Mouse (Mus musculus) lung, embryonic 14.5 days (tissue): ENCODE measurements around the gene Ino80e. TPM values are rescaled to one million over a fixed set of nuclear protein-coding genes. Genes with fewer than 3 reads are reported as not detected.
"Not testable (repeated sequence)": the region's sequence is repeated elsewhere in the genome, so short reads cannot be mapped to it uniquely, and the experiment has no call there.

Experiments
- ATAC-seq: fragments of 200-750 bp; cut with Nextera tagmentation; 2 replicates; pipeline ENCODE4 v1.8.0; 2017; ENCODE audit warnings: mild to moderate bottlenecking, moderate TSS enrichment, moderate library complexity; ENCODE audit not compliant: insufficient read depth
- DNase-seq: peaks from one replicate; pipeline ENCODE4 v3.0.0-alpha.2; 2015
- H3K27ac ChIP-seq: fragments of 300-500 bp; sonication (generic); 2 replicates; pipeline ENCODE4 v1.5.1; 2014; ENCODE audit warnings: low read depth, mild to moderate bottlenecking, moderate library complexity
- H3K27me3 ChIP-seq: fragments of 300-500 bp; sonication (generic); 2 replicates; pipeline ENCODE4 v1.6.1; 2014; ENCODE audit warnings: low read length, control low read depth; ENCODE audit not compliant: insufficient read depth
- H3K36me3 ChIP-seq: fragments of 300-500 bp; sonication (generic); 2 replicates; pipeline ENCODE4 v1.6.1; 2014; ENCODE audit warnings: control low read depth; ENCODE audit not compliant: insufficient read depth
- H3K4me1 ChIP-seq: fragments of 300-500 bp; sonication (generic); 2 replicates; pipeline ENCODE4 v1.6.1; 2014; ENCODE audit warnings: antibody characterized with exemption, control low read depth; ENCODE audit not compliant: insufficient read depth
- H3K4me2 ChIP-seq: fragments of 300-500 bp; sonication (generic); 2 replicates; pipeline ENCODE4 v1.6.1; 2014; ENCODE audit warnings: mild to moderate bottlenecking
- H3K4me3 ChIP-seq: fragments of 300-500 bp; sonication (generic); 2 replicates; pipeline ENCODE4 v1.5.1; 2014; ENCODE audit warnings: low read depth, low read length
- H3K9ac ChIP-seq: fragments of 300-500 bp; sonication (generic); 2 replicates; pipeline ENCODE4 v1.6.1; 2014
- H3K9me3 ChIP-seq: fragments of 300-500 bp; sonication (generic); 2 replicates; pipeline ENCODE4 v1.6.1; 2016; ENCODE audit warnings: low read depth, low read length, control low read depth
- CTCF ChIP-seq: IDR thresholded peaks from 2 replicates; pipeline ENCODE4 v1.5.1; 2016; ENCODE audit warnings: antibody characterized with exemption, low read depth
- WGBS: fragments of 180-500 bp; shearing (Covaris S2); extraction: QIAGEN DNeasy Blood & Tissue Kit; methylation state at CpG from one replicate; pipeline ENCODE4 v1.1.7; 2014; 5-methylcytosine and 5-hydroxymethylcytosine counted together
- polyA plus RNA-seq: library from polyadenylated mRNA; unstranded; fragments of >200 nt; fragmentation: Nextera tagmentation; extraction: Ambion mirVana; gene quantifications from 2 replicates; pipeline ENCODE4 v1.2.1, GENCODE M21; 2014

Gene Ino80e
- polyA plus RNA-seq, result 92.9 and 99.7 TPM in 2 replicates

GRCm38 (mm10) chr7:126862147-126862784, at the start of gene Ino80e:
TSS of gene Ino80e (minus strand) at chr7:126862377.
- DNase-seq, result peak; percentile 99
- Histone ChIP-seq H3K27me3 (no peaks in the 10 kb centered on the region), H3K36me3 (peaks cover 66% of the 10 kb centered on the region), H3K4me2 (peak within 1 kb of the TSS; percentile 77), H3K27ac (peak within 1 kb of the TSS; percentile 84), H3K9me3 (no peaks in the 10 kb centered on the region), H3K4me3 (peak within 1 kb of the TSS; percentile 73), H3K4me1 (peaks cover 7% of the 10 kb centered on the region), H3K9ac (peak within 1 kb of the TSS; percentile 80)
- TF ChIP-seq CTCF, result 0 out of 2 replicates have a peak, but pooled peaks have one; percentile 8
- WGBS, result under 1% methylated on average over 41 of the region's 41 CpGs
- ATAC-seq, result peak; percentile 66

GRCm38 (mm10) chr7:126905590-126905989, 43.4 kb upstream of the Ino80e start:
- DNase-seq (no peak), ATAC-seq (no peak)
- no peak overlapping the region for H3K4me2 ChIP-seq
- no peak overlapping the region for H3K27ac ChIP-seq
- H3K9me3 ChIP-seq, result no peaks in the 10 kb centered on the region
- no peaks in the 10 kb centered on the region for H3K36me3 ChIP-seq
- no peak for TF ChIP-seq CTCF
- H3K9ac ChIP-seq, result no peak overlapping the region
- no peaks in the 10 kb centered on the region for H3K4me1 ChIP-seq
- no peak overlapping the region for H3K4me3 ChIP-seq
- no peaks in the 10 kb centered on the region for H3K27me3 ChIP-seq
- WGBS, result 58% methylated on average over 3 of the region's 3 CpGs

- not testable (repeated sequence) for ATAC-seq, H3K27ac ChIP-seq, H3K4me1 ChIP-seq, H3K4me3 ChIP-seq, H3K4me2 ChIP-seq, DNase-seq, H3K36me3 ChIP-seq, H3K27me3 ChIP-seq, H3K9me3 ChIP-seq, H3K9ac ChIP-seq
- WGBS, result 93% methylated on average over 7 of the region's 9 CpGs
Measured at GRCm38 (mm10) chr7:126899781-126900180, 37.6 kb upstream of the Ino80e start.

GRCm38 (mm10) chr7:126898102-126898990, 36.2 kb upstream of the Ino80e start:
- Histone ChIP-seq H3K4me1 (peaks cover 10% of the 10 kb centered on the region), H3K4me2 (peak overlapping the region; percentile 95), H3K36me3 (no peaks in the 10 kb centered on the region), H3K27me3 (no peaks in the 10 kb centered on the region), H3K27ac (peak overlapping the region; percentile 60; the same call in 1 of the 2 replicates), H3K4me3 (peak overlapping the region; percentile 71), H3K9ac (peak overlapping the region; percentile 77), H3K9me3 (no peaks in the 10 kb centered on the region)
- ATAC-seq, result peak; percentile 94
- no peak for TF ChIP-seq CTCF
- DNase-seq, result peak; percentile 98
- WGBS, result 9% methylated on average over 37 of the region's 37 CpGs

GRCm38 (mm10) chr7:126897390-126898101, 35.4 kb upstream of the Ino80e start:
- H3K4me3 ChIP-seq, result peak overlapping the region; percentile 71
- peak overlapping the region; percentile 77 for H3K9ac ChIP-seq
- no peak for TF ChIP-seq CTCF
- ATAC-seq (no peak; the same call in 1 of the 2 replicates), DNase-seq (peak; percentile 39)
- H3K27me3 ChIP-seq, result no peaks in the 10 kb centered on the region
- H3K27ac ChIP-seq, result peak overlapping the region; percentile 60; the same call in 1 of the 2 replicates
- WGBS, result 24% methylated on average over 15 of the region's 16 CpGs
- H3K4me2 ChIP-seq, result peak overlapping the region; percentile 95
- H3K4me1 ChIP-seq, result peaks cover 10% of the 10 kb centered on the region
- H3K9me3 ChIP-seq, result no peaks in the 10 kb centered on the region
- no peaks in the 10 kb centered on the region for H3K36me3 ChIP-seq

GRCm38 (mm10) chr7:126896912-126897311, 34.7 kb upstream of the Ino80e start:
- WGBS, result 77% methylated on average over 5 of the region's 5 CpGs
- DNase-seq (no peak), ATAC-seq (no peak)
- H3K4me3 ChIP-seq, result no peak overlapping the region
- H3K36me3 ChIP-seq, result 0 out of 2 replicates have a peak, but pooled peaks cover under 1% of the 10 kb centered on the region
- no peak overlapping the region; the same call in 1 of the 2 replicates for H3K27ac ChIP-seq
- H3K4me2 ChIP-seq, result peak overlapping the region; percentile 95; the same call in 1 of the 2 replicates
- TF ChIP-seq CTCF, result no peak
- peaks cover 10% of the 10 kb centered on the region for H3K4me1 ChIP-seq
- no peaks in the 10 kb centered on the region for H3K9me3 ChIP-seq
- H3K9ac ChIP-seq, result peak overlapping the region; percentile 77; the same call in 1 of the 2 replicates
- no peaks in the 10 kb centered on the region for H3K27me3 ChIP-seq
